Mouse (Mus musculus): ENCODE data around the gene Olfr24.
"Not testable (repeated sequence)": the region's sequence is repeated elsewhere in the genome, so short reads cannot be mapped to it uniquely, and the experiment has no call there.

Gene Olfr24

DNA sequence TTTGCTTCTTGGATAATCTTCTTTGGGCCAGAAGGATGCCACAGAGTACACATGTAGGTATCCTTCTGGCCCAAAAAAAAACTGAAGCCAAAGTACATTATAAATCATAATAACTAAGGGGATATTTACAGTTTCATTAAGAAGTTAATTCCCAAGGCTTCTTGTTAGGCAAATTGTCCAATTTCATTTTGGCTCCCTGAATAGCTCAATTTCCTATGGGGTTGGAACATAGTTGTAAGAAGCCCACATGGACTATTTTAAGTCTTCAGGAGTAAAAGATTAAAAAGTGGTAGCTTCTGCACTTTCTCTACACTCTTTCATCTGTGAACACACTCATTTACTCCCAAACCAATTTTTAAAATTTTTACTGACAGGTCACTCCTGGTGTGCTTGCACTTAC, at the start of gene Olfr24:
Gene Olfr24, minus strand, starts transcription at position 101 of the 400 bp plus-strand sequence.
- no peak for DNase-seq

DNA sequence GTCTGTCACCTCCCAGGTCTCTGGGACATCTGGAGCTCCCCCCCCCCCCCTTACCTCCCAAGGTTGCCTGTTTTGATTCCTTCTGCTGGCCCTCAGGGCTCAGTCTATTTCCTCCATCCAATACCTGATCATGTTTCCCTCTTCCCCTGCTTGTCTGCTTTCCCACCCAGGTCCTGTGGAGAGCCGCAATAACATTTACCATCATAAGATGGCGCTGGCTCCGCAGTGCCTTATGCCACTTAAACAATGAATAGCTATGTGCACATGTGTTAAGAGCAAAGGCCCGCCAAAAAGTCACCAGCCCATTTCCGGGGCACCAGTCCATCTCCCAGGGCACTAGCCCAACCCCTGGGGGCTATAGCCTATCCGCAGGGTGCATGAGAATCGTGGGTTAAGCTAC, 21.5 kb upstream of the Olfr24 start:
- no peak for DNase-seq

DNA sequence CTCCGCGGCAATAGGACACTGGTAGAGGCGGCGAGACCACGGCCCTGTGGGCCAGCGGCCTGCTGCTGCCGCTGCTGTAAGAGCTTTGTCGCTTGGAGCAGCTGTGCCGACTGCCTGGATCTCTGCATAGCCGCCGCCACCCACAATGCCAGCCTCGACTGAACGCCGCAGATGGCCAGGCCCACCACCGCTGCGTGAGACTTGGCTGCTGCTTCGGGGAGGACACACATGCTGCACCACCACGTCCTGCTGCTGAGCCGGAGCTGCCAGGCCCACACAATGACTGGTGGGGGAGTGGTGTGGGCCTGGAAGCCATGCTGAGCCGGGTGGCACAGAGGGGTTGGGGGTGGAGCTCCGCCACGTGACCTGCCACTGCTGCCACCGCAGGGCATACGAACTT, 15.7 kb upstream of the Olfr24 start:
- peak; percentile 17 for DNase-seq

DNA sequence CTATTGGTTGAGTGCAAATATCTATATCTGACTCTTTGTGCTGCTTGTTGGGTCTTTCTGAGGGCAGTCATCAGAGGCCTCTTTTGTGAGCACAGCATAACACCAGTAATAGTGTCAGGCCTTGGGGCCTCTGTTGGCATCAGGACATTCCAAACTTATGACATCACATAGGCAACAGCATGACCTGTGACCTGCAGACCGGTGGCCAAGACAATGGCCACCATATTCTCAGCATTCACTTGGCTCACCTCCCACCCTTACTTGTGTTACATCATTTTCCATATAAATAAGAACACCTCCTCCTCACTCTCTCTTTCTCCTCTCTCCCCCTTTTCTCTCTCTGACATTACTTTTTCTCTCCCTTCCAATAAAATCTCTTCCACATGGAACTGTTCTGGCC, 15.2 kb upstream of the Olfr24 start:
- no peak for DNase-seq

DNA sequence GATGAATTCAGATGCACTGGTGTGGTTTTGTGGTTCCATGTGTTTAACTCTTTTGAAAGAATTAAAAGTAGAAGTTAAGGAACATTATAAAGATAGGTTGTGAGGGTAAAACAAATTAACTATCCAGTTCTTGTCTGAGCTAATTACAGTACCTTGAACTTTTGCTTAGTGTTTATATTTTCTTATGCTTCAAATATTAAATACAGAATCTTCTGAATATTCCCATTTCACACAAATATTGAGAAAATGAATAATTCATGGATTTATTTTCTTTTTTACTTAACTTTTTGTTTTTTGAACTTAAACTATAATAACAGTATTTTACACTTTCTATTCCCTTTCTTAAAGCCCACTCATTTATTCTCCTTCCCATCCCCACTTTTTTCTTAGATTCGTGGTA, 8.2 kb downstream of the Olfr24 start:
- DNase-seq = no peak

DNA sequence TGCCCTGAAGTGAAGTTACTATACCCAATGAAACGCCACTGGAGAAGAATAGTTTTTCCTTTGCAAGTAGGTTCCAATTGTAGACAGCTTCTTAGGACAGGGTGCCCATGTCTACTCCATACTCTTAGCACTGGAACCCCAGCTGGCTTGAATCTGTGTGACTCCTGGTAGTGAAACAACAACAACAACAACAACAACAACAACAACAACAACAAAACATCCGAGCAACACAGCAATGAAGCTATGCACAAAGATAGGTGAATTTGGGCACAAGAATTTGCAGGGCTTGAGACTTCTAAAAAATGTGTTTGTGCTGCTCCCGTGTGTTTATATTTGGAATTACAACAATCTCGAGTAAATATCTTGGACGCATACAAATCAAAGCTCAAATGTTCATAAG, 19.2 kb downstream of the Olfr24 start:
- DNase-seq = no peak

DNA sequence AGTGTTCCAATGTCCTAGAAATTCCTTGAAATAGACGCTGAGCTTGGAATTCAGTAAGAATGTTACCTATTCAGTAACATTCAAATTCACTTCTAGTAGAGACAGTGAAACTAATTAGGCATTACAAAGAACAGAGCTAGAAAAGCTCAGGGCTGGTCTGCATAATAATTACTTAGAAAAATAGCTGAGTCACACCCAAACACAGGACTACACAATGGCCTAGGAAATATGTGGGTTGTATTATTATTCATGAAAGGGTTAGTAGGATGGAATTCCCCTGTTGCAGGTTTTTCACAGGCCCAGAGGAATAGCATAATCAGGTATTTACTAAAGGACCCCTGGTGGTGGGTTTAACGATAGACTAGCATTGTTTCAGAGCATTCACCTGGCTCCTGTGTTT, 29.6 kb downstream of the Olfr24 start:
- not testable (repeated sequence) for DNase-seq

DNA sequence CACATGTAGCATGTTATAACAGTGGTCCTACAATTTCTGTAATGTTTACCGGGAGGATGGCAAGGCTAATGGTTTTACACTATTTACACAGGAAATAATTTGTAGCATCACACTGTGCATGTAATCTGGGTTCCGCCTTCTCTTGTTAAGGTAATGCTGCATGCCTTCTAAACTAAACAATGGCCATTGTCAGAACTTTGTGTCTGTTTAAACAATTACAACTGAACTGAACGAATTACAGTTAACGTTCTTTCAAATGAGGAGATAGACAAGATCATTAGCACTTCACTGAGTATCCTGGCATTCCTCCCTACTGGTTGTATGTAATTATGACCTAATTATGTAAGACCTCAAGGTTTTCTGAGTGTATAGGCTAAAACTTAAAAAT, 41.1 kb downstream of the Olfr24 start:
- no peak for DNase-seq

DNA sequence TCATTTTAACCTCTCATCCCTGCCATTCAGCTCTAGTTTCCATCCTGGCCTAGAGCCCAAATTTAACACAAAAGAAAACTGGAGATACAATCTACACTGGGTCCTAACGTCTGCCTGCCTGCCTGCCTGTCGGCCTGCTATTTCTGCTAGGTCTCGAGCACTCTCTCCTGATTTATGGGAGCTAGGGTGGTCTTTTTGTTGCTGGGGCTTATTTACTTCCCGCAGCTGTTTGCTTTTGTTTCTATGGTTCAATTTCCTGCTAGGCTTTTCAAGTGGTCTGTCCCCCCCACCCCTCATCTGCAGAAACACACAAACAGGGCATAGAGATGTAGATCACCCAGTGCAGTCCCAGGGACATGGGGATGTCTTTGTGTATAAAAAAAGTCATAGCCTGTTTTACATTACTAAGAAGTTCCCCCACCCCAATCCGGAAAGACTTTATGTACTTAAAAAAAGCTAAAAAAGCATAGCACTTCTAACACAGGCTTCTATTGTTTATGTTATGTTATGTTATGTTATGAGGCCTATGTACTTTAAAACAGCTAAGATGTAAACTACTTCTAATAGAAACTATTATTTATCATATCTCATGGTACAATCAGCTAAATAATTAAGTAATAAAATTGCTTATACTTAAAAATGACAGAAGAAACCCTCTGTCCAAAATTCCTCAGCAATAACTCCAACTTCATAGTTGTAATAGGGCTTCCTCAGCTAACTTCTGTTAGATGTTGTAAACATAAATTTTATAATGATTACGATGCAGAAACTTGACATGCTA, 41.7 kb downstream of the Olfr24 start:
- no peak for DNase-seq

DNA sequence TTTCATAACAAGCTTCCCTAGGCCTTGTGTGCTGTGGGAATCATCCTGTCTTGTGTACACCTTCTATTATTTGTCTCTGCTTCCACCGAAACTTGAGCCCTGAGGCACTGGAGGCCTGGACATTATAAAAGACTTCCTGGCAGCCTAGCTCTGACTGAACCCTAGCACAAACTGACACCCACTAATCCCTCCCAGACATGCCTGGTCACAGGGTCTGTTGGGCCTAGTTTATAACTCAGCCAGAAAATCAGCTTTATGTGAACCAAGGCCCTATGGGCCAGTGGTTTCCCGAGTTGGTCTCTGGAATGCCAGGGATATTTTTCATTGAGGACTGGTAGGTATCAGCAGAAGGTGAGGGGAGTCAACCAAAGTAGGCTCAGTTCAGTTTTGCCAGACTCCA, 42.8 kb downstream of the Olfr24 start:
- no peak for DNase-seq

DNA sequence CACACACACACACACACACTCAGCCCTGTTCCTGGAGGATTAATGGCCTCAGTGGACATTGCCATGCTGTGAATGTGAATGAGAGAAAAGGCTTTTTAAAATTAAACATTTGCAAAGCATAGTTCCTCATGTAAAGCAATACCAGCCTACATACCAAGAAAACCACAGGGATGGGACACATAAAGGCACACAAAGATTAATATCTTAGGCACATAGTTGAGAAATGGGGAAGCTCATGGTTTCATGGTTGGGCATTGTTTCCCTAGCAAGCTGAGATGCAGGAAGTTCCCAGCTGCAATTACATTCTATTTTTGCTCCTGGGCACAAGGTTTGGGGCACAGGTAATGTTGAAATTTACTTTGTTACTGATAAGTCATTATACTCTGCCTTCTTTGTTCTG, 58.2 kb downstream of the Olfr24 start:
- no peak for DNase-seq
